Mouse (Mus musculus) ovary, postnatal 36 days (tissue): Measurements from ENCODE around the gene Prrx1.

Experiments used
- DNase-seq: peaks from one replicate; pipeline ENCODE4 v3.0.0; 2022; ENCODE audit warnings: low spot score, mixed read lengths

Gene Prrx1

DNA sequence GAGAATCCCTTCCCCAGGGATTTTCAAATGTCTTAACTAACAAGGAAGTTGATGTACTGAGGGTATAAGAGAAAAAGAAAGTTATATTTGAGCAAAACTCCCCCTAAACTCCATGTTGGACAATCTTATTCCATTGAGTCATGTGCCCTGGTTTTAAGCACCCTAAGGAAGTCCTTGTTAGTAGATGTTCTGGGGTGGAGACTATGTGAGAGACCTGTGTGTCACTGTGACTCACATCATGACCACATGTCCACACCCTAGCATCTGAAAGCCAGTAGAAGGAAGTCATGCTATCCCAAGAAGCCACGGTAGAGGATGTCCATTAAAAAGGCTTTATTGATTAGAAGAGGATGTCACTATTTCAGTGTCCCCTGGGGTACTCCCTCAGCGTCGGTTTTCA is 40.4 kb downstream of the Prrx1 start:
- no peak for DNase-seq

GRCm38 (mm10) chr1:163266853-163267538 is 46.5 kb downstream of the Prrx1 start:
- DNase-seq: no peak

- DNase-seq: no peak
Observed at GRCm38 (mm10) chr1:163257298-163257697, 56.2 kb downstream of the Prrx1 start.

DNA sequence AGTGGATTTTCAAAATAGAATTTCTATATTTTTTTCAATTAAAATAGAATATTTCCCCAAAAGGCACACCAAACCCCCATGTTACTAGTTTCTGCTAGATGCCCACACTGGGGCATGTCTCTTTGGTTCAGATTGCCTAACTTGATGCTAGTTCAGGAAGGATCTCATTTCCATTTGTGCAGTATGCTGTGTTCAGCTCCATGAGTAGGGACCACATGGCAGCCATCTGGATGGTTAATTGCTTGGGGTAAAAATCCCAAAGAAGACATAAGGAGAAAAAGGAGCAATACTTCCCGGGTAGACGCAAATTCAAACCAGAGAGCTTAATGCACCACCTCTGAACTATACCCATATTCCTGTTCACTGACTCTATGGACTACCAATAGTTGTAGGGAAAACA is 57.6 kb downstream of the Prrx1 start:
- DNase-seq: no peak

GRCm38 (mm10) chr1:163252796-163253195 is 60.7 kb downstream of the Prrx1 start:
- no peak for DNase-seq

- no peak for DNase-seq
Observed at GRCm38 (mm10) chr1:163252331-163252730, 61.2 kb downstream of the Prrx1 start.

DNA sequence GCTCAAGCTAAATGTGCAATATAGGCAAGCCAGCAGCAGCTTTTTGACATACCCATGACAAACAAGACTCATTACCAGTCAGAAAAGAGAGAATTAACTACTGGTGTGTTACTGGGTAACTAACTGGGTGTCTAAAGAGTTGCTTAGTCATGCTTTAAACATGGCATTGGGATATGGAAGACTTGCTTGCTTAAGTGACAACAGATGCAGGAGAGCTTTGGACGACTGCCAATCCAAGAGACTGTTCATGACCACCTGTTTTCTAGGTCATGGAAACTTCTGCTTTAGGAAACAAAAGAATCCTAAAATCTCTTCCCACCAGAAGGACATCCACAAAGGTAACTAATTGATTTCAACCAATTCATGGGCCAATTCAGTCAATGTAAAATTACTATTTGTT is 61.7 kb downstream of the Prrx1 start:
- DNase-seq: no peak

- DNase-seq: no peak
Observed at GRCm38 (mm10) chr1:163238950-163239349, 74.6 kb downstream of the Prrx1 start.

- DNase-seq: no peak
Observed at GRCm38 (mm10) chr1:163231230-163231629, 82.3 kb downstream of the Prrx1 start.

DNA sequence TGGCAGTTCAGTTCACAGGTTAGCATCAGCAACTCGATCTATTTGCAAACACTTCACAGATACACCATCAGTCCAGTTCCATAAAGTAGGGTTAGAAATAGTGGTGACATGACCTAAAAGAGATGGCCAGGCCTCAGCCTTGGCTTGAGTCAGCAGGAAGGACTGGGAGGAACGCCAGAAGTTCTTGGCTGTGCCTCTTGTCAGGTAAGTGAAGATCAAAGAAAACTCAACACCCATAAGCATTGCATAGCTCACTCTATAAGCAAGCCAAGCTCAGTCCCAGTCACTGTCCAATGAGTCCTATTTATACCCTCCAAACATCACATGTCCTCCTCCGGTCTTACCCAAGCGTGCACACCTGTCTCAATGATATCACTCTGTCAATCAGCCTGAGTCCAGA is 87.2 kb downstream of the Prrx1 start:
- no peak for DNase-seq

GRCm38 (mm10) chr1:163221767-163222166 is 91.7 kb downstream of the Prrx1 start:
- no peak for DNase-seq

DNA sequence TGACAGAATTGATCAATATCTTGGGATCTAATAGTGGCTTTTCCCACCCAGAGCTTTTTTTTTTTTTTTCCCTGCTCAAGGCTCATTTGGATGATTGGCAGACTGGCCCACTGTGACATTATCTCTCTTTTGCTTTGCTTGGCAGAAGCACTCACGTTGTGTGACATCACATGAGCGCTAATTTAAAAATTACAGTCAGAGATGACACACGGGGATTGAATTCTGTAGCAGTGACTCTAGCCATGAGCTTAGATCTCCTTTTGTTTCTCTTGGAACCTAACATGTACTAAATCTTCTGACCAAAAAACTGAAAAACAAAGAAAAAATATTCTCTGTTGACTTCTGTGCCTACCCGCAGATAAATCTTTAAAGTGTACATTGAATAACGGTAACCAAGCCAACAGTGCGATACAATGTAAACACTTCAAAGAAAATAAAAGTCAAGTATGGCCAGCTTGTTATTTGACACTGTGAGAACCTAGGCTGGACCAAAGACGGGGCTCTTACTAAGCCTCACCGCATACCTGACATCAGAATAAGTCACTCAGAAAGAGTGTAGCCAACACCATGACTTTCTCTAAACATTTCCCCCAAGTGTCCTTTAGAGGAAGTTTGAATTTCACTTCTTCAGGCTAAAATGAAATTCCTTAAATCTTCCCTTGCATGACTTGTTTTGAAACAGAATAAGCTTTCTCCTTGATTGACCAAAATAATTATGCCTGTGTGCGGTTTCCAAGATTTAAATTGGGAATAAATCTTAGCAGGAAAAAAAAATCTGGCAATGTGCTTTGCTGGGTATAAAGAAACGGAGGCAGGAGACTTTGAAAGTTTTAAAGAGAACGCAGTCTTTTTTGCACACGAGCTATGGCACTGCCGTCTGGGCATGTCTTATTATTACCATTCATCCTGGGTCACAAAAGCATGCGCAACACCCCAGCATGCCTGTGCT is 104.3 kb downstream of the Prrx1 start:
- DNase-seq: no peak

- no peak for DNase-seq
Observed at GRCm38 (mm10) chr1:163198767-163199166, 114.7 kb downstream of the Prrx1 start.

GRCm38 (mm10) chr1:163198059-163198458 is 115.5 kb downstream of the Prrx1 start:
- no peak for DNase-seq
